Mouse (Mus musculus): ENCODE results near the gene Urb2. TPM values are rescaled to one million over a fixed set of nuclear protein-coding genes. Genes with fewer than 3 reads are reported as not detected.
A peak's percentile ranks its signal among the peaks of the same experiment; 100 is the strongest.

Gene Urb2
- total RNA-seq (2021) = 10 to 100 TPM; 14.9 to 16.2 TPM

GRCm38 (mm10) chr8:124021237-124022227, at the start of gene Urb2, which contains the start of gene Taf5l:
Gene Urb2, plus strand, starts transcription at chr8:124021508.
Gene Taf5l, minus strand, starts transcription at chr8:124021397.
- intact Hi-C loops (cut with DNase I) = no loop called here
- peak; percentile 93 for DNase-seq

- intact Hi-C loops (cut with DNase I) = no loop called here
Measured at GRCm38 (mm10) chr8:123973495-123973894, 47.8 kb upstream of the Urb2 start.

DNA sequence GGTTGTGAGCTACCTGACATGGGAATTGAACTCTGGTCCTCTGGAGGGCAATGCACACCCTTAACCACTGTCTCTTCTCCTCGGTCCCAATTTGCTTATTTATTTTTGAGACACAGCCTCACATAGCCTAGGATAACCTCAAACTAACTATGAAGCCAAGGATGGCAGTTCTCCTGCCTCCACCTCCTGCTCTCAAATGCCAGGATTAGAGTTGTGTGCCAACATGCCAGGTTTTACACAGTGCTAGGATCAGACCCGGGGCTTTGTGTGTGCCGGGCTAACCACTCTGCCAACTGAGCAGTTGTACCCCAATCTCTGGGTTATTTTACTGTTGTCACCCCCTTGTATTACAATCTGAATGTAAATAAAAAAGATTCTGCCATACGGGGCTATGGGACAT, 43.8 kb upstream of the Urb2 start:
- intact Hi-C loops (cut with DNase I) = no loop called here
- DNase-seq = no peak

More at GRCm38 (mm10) chr8:123973495-123973894, 47.8 kb upstream of the Urb2 start:
- DNase-seq = no peak

DNA sequence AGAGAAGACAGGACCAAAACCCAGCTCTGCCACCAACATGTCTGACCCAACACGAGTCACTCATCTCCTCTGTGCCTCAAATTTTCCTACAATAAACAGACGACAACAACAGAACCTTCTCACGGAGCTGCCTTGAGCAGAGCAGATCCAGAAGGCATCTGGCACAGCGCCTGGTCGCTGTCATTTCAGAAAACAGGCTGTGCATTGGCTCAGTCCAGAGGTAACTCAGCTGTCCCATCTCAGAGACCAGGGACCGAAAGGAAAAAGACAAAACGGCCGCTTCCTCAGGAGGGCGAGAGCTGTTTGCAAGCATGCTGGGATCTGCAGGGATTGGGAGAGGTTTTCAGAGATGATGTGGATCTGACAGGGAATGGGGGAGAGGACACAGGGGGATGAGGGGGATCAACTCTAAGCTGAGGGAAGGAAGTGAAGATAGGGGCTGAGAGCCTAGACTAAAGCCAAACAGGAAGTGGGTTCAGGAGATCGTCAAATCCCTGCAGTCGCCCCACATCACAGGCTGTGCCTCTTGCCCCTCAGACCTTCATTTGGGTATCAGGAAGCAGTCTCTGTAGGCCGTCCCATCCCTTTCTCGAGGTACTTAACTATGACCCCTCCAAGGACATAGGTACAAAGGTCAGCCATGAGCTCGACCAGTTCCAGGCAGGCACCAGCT, 43.0 kb upstream of the Urb2 start:
- intact Hi-C loops (cut with DNase I) = no loop called here
- peak; percentile 49 for DNase-seq

DNA sequence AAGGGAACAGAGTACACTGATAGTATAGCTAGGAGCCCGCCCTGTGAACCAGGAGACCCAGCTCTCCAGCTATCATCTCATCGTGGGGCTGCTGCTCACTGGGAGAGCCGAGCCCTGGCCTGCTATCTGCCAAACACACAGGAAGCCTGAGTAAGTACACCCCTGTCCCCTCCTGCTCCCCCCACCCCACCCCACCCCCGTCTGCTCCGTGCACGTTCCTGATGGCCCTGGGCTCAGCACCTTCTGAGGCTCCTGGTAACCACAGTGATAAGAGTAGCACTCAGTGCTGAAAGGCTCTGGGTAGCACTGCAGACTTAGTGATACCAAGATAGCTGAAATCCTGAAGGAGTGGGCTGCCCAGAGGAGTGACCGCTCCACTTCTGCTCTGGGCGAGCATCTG, 42.4 kb upstream of the Urb2 start:
- intact Hi-C loops (cut with DNase I) = no loop called here

DNA sequence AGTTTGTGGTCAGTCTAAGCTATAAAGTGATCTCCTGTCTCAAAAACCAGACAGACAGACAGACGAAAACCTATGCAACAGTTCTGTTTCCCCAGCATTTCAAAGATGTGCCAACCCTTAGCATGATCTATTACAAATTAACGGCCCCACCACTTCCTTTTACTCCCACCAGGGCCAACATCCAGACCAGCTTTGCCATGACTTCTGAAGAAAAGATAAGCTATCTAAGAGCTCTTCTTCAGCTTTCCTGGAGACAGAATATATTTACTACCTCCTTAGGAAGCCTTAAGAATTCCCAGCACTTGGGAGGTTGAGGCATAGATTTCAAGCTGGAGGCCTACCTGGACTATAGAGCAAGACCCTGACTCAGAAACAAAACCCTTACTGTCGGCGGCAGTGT, 41.1 kb upstream of the Urb2 start:
- DNase-seq = no peak
- intact Hi-C loops (cut with DNase I) = no loop called here

More for the DNA sequence above, 42.4 kb upstream of the Urb2 start:
- DNase-seq = no peak

- DNase-seq = no peak
- intact Hi-C loops (cut with DNase I) = no loop called here
Measured at GRCm38 (mm10) chr8:123981674-123982073, 39.6 kb upstream of the Urb2 start.

DNA sequence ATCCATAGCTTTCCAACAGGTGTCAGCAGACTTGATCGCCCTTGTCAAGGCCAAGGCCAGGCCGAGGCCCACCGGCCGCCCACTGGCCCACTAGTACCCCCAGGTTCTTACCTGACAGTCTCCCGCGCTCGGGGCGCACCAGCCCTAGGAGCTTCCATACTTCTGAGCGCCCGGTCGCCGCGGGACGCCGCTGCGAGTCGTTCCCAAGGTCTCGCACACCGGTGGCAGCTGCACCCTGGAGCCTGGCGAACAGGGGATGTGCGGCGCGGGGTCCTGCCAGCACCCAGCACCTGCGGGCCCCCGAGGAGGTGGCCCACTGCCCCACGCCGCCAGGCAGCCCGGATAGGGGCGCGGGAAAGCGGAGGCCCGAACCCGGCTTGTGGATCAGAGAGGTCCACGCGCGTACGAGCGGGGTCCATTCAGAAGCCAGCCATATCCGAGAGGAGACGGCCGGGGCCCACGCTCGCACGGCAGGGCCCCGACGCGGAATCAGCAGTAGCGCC, 39.0 kb upstream of the Urb2 start:
- DNase-seq = peak; percentile 31
- intact Hi-C loops (cut with DNase I) = no loop called here

GRCm38 (mm10) chr8:123982826-123983400, 38.4 kb upstream of the Urb2 start, which contains the start of gene Abcb10:
Gene Abcb10, minus strand, starts transcription at chr8:123983122.
- peak; percentile 86 for DNase-seq
- intact Hi-C loops (cut with DNase I) = no loop called here

DNA sequence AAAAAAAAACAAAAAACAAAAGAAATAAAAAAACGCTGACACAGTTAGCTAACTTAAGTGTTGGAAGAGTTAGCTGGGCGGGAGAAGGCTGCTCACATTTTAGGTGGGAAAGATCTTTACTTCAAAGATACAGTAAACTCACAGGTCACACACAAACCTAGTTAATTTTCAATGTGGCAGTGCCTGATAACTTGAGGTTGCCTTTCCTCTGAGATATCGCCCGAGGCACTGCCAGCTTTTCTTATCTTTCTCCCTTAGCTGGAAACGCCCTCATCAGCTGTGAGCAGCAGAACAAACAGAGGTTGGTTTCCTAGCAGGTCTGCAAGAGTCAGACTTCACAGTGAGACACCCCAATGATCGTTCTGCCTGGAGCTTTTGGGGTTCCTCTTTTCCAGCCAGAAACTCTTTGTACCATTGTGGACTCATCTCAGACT, 32.7 kb upstream of the Urb2 start:
- no peak for DNase-seq
- intact Hi-C loops (cut with DNase I) = no loop called here

DNA sequence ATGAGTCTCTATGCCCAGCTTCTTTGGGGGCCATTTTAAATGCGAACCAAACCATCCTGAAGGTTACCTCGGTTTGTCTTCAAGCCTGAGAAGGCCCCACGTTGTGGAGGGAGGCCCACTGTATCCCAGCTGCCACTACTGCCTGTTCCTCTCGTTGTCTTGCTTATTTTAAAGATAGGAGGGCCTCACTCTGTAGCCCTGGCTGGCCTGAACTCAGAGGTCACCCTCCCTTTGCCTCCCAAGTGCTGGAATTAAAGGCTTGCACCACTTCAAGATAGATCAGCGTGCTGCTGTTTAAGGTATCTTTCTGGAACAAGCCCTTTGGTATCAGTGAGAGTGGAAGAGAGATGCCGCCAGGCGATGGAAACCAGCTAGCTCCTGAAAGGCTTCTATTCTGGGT, 32.2 kb upstream of the Urb2 start:
- intact Hi-C loops (cut with DNase I) = no loop called here
- no peak for DNase-seq

DNA sequence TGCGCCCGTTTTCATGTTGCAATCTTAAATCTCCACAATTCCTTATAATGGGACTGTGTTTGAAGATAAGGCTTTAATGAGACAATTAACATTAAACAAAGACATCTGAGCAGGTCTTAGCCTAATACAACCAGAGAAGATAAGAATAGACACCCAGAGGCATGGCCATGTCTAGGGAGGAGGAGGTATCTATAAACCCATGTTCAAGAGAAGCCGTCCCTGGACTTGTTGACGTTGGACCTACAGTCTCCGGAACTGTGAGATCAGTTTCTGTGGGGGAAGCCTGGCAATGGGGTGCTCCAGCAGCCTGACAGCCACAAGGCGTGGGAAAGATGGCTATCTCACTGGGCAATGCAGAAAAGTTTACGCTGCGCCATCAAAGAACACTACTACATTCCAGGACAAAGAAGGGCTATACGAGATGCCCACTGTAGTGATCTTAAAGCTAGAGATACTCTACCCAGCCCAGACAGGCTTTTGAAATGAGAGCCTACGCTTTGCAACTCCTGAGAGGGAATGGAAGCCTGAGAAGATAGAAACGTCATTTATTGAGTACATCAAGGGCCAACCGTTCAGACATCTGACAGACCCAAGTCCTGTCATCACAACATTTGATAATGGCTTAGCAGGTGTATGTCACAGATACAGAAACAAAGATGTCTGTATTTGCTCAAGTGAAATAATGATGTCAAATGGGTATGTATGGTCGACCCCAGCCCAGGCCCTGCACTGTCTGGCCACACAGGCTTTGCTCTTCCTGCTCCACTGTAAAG, 30.8 kb upstream of the Urb2 start:
- intact Hi-C loops (cut with DNase I) = no loop called here
- no peak for DNase-seq

DNA sequence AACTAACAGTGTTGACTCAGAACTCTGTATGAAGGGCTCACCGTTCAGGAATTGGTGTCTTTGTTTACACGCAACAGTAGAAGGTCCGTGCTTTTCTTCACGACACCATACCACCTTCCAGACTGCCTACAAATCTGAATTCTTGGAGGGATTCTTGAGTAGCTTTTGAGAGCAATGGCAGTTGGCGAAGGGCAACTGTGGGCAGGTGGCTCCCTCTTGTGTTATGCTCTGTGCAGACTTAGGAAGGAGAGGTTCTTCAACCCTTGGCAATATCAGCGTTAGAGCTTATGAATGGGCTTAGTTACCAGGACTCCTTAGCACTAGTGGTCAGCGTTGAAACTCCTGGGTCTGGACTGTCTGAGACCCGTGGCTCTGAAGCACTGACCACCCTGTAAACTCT, 28.7 kb upstream of the Urb2 start:
- no peak for DNase-seq
- intact Hi-C loops (cut with DNase I) = no loop called here

- intact Hi-C loops (cut with DNase I) = no loop called here
- DNase-seq = no peak
Measured at GRCm38 (mm10) chr8:123993597-123993996, 27.7 kb upstream of the Urb2 start.

DNA sequence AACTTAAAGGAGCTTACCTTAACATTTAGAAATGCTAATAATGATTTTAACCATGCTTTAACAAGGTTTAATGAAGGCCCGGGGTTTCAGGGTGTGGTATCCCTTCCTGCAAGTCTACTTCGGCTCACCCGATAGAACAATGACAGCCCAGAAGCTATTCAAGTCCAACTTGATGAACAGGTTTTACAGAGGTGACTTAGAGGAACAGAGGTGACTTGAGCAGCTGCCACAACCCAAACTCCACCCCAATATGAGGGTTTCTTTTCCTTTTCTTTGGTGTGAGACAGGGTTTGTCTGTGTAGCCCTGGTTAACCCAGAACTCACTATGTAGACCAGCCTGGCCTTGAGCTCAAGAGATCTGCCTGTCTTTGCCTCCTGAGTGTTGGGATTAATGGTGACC, 27.3 kb upstream of the Urb2 start:
- DNase-seq = no peak
- intact Hi-C loops (cut with DNase I) = no loop called here

DNA sequence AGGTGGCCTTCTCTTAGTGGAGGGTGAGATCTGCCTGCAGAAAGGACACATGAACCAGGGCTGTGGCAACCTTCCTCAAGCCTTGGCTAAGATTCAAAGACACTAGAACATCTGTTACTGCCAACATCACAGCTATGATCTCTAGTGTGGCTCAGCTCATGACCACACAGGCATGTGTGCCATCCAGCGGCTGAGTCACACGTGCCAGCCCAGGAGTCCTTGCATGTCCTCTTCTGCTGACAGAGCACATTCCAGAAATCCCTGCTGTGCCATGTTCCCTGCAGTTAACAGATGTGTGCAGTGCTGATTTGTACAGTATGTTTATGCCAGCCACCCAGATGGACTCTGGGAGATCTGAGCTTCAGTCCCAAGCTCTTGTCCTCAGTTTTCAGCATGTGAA, 21.7 kb upstream of the Urb2 start:
- intact Hi-C loops (cut with DNase I) = no loop called here
- DNase-seq = no peak

DNA sequence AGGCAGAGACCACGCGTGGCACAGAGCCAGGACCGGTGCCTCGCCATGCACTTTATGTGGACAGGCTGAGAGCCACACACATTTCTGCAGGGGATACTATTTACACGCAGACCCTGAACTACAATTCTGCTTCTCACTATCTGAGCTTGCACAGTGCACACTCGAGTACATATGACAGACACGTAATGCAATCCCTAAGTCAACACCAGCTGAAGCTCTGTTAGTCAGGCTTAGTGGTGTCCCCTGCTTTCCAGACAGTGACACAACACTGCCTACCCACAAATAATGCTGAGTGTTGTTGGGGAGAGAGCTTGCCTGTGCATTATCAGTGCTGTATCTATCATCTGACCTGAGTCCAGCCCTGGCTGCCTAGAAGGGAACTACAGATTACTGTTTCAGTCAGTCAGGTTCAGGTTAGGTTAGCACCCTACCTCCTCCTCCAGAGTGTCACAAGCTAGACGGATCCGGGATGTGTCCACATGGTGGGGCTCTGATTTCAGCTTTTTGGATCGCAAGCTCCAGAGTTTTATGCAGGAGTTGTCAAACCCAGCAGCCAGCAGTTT, 18.7 kb upstream of the Urb2 start:
- intact Hi-C loops (cut with DNase I) = no loop called here
- no peak for DNase-seq

GRCm38 (mm10) chr8:124007829-124008228, 13.5 kb upstream of the Urb2 start:
- intact Hi-C loops (cut with DNase I) = no loop called here
- no peak for DNase-seq

DNA sequence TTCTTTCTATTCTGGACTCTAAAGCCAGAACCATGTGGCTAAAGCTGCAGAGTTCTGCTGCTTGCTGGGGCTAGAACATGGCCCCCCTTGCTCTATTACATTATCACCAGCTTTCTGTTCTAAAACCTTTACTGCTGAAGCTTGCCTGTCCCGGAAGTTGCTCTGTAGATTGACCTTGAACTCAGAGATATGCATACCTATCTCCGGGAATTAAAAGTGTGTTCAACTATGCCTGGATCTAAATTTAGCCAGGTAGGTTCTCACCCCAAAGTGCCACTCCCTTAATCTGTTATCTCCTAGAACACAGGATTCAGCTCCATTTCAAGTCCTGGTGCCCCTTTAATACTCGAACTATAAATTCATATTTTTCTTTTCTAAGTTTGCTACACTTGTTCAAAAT, 9.7 kb upstream of the Urb2 start:
- no peak for DNase-seq
- intact Hi-C loops (cut with DNase I) = no loop called here

DNA sequence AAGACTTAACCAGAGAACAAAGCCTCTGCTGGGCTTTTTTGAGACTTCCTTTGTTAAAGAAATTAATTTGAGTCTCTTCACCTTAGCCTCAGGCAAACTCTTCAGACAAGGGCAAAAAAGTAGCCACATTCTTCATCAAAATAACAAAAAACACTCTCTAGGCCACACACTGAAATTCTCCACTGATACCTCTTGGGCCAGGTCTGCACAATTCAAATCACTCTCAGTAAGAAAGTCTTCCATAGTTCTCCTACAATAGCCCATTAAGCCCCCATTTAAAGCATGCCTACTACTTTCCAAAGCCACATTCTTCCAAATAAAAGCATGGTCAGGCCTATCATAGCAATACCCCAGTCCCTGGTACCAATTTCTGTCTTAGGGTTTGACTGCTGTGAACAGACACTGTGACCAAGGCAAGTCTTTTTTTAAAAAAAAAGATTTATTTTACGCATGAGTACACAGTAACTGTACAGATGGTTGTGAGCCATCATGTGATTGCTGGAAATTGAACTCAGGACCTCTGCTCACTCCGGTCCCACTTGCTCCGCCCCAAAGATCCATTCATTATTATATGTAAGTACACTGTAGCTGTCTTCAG, 9.2 kb upstream of the Urb2 start:
- intact Hi-C loops (cut with DNase I) = no loop called here
- no peak for DNase-seq

Measured in left cerebral cortex, postnatal 4 days (tissue).